Mouse (Mus musculus): ENCODE measurements at regions not wholly inside any gene's neighbourhood (a gene's known extent, or its start where the extent isn't known, plus 50 kb on each side); places are given as distances from the start of the nearest gene placed in this dataset.

GRCm38 (mm10) chr3:149626186-149626585 lies 635.8 kb upstream of the Adgrl2 start:
- DNase-seq (ENCODE audit: low spot score in 2 of 2) = no peak

GRCm38 (mm10) chr3:149625497-149625896 lies 635.1 kb upstream of the Adgrl2 start:
- no peak for DNase-seq (ENCODE audit: low spot score in 2 of 2)

GRCm38 (mm10) chr3:149625066-149625465 lies 634.7 kb upstream of the Adgrl2 start:
- no peak for DNase-seq (ENCODE audit: low spot score in 2 of 2)

DNA sequence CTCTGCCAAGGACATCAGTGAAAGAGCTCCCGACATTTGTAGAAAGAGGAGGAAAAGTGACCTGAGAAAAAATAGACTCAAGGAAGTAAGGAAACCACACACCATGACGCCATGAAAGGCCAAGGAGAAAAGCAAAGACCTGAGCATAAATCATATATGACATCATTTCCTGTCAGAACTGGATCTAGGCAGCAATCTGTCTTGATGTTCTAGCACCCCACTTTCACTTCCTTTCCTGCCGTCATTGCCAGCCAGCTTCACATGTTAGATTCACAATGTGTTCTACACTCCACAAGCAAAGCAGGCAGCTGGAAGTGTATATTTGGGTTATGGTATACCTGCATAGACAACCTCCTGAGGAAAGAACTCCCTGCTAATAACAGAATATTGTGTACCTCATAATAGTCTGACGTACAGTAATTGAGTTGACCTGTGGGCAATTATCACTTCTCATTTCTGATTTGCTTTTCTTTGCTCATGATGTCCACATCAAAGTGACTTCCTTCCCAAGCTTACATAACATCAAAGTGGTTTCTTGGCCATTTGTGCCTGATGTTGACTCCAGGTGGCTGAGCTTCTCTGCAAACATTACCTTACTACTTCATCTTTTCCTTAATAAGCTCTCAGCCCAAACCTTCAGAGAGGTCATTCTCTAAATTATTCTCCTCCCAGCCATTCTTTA lies 633.6 kb upstream of the Adgrl2 start:
- no peak for DNase-seq (ENCODE audit: low spot score in 2 of 2)

GRCm38 (mm10) chr3:149603865-149604264 lies 613.5 kb upstream of the Adgrl2 start:
- no peak for DNase-seq (ENCODE audit: low spot score in 2 of 2)

GRCm38 (mm10) chr3:149601276-149601675 lies 610.9 kb upstream of the Adgrl2 start:
- peak in 1 of 2 experiments; percentile 10 for DNase-seq (ENCODE audit: low spot score in 2 of 2)

GRCm38 (mm10) chr3:149594470-149594869 lies 604.1 kb upstream of the Adgrl2 start:
- peak; percentile 12 to 13 for DNase-seq (ENCODE audit: low spot score in 2 of 2)

DNA sequence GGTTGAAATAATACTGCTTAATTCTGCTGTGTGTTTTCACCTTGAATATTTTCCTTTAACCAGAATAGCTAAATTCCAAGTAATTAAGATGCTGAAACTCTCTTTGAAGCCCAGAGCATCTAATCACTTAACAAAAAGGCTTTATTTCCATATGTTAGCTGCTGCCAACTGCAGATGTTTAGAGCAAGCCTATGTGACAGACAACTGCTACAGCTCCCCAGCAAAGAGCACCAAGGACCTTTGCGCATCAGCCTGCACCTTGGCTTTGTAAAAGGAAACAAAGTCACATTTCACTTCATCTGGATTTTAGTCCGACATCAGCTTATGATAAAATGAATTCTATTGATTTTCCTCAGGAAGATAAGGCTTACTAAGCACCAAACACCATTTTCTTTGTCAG lies 595.4 kb upstream of the Adgrl2 start:
- no peak for DNase-seq (ENCODE audit: low spot score in 2 of 2)

DNA sequence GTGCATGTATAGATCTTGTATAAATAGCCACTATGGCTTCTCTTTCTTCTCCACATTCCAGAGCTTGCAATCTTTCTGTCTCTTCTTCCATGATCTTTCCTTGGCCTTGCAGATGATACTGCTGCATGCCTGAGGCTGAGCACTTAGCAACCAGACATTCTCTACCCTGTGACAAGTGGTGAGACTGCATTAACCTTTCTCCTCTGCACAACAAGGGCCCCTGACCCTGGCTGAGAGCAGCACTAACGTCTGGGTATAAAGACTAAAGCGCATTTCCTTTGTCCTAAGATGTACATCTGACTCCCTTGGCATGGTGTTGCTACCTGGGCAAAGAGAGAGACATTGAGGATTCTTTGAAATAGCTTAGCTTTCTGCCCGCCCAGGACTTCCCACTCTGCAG lies 590.8 kb upstream of the Adgrl2 start:
- DNase-seq (ENCODE audit: low spot score in 2 of 2) = no peak

DNA sequence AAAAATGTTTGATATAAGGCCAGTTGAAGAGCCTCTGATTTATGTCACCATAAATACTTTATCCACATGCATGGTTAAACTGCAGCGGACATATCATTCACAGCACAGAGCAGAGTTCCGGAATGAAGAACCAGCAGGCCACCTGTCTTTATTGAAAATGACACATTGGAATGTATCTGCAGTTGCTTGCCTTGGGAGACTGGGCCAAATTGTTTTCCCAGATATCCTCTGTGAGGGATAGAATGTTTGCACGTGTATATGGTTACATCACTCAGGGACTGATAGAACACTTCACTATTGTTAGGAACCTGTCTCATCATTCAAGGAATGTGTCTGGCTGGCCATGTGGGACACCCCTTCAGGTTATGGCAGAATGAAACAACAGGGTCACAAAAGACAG lies 585.3 kb upstream of the Adgrl2 start:
- DNase-seq (ENCODE audit: low spot score in 2 of 2) = no peak

DNA sequence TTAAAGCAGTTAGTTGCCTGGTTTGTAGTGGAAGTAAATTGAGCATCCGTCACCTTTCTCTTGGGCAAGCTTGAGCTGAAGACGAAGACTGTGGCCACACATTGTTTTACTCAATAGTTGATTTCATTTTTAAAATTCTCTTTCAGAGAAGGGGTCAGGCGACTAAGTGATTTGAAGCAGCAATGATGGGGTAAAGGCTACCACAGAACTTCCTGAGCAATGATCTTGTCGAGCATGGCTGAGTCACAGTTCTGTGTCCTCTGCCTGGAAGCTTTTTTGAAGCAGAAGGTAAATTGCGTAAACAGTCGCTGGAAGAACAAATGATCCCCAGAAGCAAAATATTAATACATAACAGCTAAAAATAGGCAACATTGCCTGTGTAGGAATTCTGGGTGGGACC lies 576.5 kb upstream of the Adgrl2 start:
- no peak for DNase-seq (ENCODE audit: low spot score in 2 of 2)

DNA sequence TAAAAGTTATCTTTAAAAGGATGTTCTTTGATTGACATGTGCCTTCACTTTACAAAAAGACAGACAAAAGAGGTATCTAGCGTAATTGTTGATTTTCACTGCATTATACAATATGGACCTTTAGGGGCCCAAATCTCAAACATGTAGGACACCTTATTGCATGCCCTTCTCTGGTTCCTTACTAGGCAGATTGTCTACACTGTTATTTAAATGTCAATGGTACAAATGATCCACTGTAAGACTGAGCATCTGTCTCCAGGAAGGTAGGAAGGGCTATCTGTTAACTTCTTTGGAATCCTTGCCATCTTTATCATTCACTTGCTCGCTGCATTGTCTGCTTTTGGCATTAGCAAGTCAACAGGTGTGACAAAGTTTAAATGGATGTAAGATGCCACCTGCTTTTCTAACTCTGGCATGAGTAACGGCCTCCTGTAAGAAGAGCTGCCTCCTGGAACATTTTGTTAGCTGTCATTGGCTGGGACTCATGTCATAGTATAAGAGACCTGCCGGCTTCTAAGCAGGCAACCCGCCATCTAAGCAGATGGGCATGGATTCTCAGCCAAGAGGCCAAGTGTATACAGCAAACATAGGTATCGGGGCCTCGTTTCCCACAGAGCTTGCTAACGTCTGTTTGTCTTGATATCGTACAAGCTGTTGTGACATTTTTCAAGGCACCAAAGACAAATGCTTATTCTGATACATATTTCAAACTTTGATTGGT lies 560.0 kb upstream of the Adgrl2 start:
- DNase-seq (ENCODE audit: low spot score in 2 of 2) = peak; percentile 6 to 29

DNA sequence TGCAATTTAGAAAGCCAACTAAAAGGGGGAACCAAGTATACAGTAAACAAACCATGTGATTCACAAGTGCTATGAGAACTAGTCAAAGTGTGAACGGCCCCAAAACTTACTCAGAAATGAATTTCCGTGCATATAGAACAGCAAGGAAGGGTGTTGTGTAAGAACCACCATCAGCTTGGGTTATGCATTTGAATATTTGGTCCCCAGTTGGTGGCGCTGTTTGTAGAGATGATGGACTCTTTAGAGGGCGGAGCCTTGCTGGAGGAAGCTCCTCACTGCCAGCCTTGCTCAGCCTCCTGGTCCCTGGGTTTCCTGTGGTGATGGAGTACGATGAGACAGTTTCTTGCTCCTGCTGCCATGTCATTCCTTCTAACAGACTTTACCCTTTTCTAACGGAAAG lies 556.7 kb upstream of the Adgrl2 start:
- no peak for DNase-seq (ENCODE audit: low spot score in 2 of 2)

DNA sequence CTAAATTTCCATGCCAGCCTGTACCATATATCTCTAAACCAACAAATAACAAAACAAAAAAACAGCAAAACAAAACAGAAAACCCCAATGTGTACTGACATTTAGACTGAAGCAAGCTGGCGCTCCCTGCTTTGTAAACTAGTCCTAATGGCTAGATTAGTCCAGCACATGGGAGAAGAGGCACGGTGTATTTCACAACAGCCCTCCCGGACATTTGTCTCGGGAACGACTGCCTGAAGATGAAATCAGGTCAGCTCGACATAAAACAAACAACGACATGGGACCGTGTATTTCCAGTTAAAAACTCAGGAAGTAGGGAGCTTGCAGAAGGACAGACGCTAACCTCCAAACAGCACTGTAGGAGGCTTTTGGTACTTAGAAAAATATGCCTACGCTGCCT lies 555.9 kb upstream of the Adgrl2 start:
- DNase-seq (ENCODE audit: low spot score in 2 of 2) = no peak

DNA sequence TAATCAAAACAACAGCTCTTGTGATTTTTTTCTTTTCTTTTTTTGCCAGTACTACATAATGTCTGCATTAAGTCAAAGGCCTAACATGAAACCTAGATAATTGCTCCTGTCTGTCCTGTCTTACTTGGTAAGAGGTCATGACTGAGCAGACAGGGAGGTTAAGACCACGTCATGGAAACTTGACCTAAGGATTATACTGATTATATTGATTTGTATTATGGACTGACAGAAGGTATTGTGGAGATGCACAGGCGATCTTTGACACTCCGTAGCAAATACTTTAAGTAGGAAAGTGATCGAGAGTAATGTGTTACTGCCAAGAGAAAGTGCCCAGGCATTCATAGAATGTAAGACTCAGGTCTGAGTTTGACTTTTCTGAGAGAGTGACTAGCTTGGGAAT lies 543.8 kb upstream of the Adgrl2 start:
- no peak for DNase-seq (ENCODE audit: low spot score in 2 of 2)

DNA sequence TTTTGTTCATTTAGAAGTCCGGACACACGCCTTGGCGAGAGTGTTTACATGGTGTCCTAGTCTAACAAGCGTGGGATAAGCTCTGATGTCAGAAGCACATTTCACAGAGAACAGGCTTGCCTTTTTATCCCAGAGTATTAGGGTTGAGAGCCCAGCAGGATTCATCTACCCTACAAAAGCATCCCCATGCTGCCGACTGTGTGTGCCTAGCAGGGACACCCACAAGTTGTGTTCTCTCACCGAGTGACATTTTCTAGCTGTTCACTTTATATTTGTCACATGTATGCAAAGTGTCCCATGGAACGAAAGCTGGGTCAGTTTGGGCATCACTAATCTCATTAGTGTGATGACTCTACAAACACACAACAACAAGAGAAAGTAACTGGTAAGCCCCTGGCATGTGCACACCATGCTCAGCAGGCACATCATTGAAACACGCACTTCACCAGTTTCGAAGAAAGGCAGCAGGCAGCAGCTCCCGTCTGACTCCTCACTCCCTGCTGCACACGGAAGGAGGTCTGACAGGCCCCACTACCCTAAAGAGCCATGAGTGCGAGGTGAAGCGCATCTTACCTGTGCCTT lies 539.8 kb upstream of the Adgrl2 start:
- no peak for DNase-seq (ENCODE audit: low spot score in 2 of 2)

DNA sequence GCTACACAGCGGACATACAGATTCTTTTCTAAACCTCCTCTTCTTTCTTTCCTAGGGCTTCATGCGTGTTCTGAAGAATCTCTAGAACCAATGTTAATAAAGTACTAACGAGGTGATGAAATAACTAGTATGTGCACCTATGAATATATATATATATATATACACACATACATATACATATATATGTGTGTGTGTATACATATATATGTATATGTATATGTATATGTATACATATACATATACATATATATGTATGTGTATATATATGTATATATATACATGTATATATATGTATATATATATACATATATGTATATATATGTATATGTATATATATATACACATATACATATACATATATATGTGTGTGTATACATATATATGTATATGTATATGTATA lies 536.2 kb upstream of the Adgrl2 start:
- DNase-seq (ENCODE audit: low spot score in 2 of 2) = no peak

DNA sequence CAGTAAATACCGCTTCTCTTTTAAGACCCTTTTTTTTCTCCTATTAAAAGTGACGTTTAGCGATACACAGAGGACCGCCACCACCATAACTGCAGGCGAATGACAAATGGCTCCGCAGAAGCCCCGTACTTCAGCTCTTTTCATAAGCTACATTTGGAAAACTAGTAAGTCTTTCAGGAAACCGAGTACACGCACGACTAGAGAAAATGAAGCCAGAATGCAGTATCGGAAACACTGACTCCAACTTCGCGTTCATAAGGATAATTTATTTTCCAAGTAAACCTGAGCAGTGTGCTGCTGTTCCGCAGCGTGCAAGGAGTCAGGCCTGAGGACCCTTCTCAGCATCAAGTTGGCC lies 529.2 kb upstream of the Adgrl2 start:
- no peak for DNase-seq (ENCODE audit: low spot score in 2 of 2)

DNA sequence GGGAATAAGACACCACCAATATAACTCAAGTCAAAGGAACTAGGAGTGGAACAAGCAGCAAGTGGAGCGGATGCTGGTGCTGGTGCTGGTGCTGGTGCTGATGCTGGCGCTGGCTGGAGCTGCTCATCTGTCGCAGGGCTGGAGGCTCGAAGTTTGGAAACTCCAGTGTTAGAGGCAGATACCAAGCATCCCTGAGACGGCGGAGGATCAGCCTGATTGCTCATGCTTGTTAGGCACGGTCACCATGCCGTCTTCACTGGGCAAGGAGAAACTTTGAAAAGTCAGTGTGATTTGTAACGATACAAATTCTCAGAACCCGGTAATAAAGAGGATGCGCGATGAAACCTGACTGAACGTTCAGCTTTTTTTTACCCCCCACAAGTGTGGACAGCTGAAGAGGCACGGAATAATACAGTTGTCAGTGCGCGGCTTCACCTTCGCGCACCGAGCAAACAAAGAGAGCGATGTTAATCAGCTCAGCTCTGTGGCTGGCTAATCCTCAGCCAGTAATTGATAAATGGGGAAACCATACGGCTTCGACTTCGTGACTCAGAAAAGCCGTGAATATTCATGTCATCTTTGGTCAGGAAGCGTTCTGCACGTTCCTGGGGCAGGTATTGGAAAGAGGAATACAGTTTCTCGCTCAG lies 528.7 kb upstream of the Adgrl2 start:
- DNase-seq (ENCODE audit: low spot score in 2 of 2) = peak; percentile 5 to 12

DNA sequence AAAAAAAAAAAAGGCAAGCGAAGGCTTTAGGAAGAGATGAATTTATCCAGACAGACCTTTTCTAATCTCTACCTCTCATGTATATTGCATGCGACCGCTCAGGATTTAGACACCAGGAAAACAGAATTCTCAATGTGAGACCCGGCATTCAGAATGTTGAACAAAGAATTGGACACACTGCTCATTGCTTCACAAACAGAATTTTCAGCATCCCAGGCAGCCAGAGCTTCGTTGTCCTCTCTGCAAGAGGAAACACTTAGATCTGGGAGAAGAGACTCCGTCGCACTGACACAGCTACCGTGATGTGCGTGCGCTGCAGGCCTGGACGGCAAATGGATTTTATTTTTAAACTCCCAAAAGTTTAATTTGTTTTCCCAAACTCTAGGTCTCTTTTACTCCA lies 527.2 kb upstream of the Adgrl2 start:
- DNase-seq (ENCODE audit: low spot score in 2 of 2) = no peak

- DNase-seq (ENCODE audit: low spot score in 2 of 2) = no peak
Observed at GRCm38 (mm10) chr3:149509178-149509577, 518.8 kb upstream of the Adgrl2 start.

- no peak for DNase-seq (ENCODE audit: low spot score in 2 of 2)
Observed at GRCm38 (mm10) chr3:149508671-149509070, 518.3 kb upstream of the Adgrl2 start.
